Mouse (Mus musculus) CH12.LX (cell line): ENCODE results near the gene Slc25a44.

Experiments used
- CTCF ChIP-seq, 2 experiments: IDR thresholded peaks in 1 of 2; conservative IDR thresholded peaks in 1 of 2; 2 replicates each; pipeline ENCODE4 v1.5.1; 2011 to 2012; ENCODE audit warnings: low read depth in 2 of 2, low read length in 2 of 2, improper control_type of control experiment in 1 of 2, inconsistent platforms in 1 of 2, mild to moderate bottlenecking in 1 of 2, moderate library complexity in 1 of 2
- EP300 ChIP-seq: IDR thresholded peaks from 2 replicates; pipeline ENCODE4 v1.6.1; 2011; ENCODE audit warnings: low read length, improper control_type of control experiment
- JUND ChIP-seq: conservative IDR thresholded peaks from 2 replicates; pipeline ENCODE4 v1.6.1; 2011; ENCODE audit warnings: low read depth, low read length, improper control_type of control experiment
- POLR2A ChIP-seq: IDR thresholded peaks from 2 replicates; pipeline ENCODE4 v1.6.1; 2011; ENCODE audit warnings: low read depth, mild to moderate bottlenecking, improper control_type of control experiment, low read length
- POLR2AphosphoS2 ChIP-seq: IDR thresholded peaks from 2 replicates; pipeline ENCODE4 v1.6.1; 2011; ENCODE audit warnings: low read depth, low read length, improper control_type of control experiment
- USF1 ChIP-seq: IDR thresholded peaks from 2 replicates; pipeline ENCODE4 v1.6.1; 2014; ENCODE audit warnings: low read depth, mild to moderate bottlenecking, inconsistent platforms, low read length, improper control_type of control experiment
- ZC3H11A ChIP-seq: IDR thresholded peaks from 2 replicates; pipeline ENCODE4 v1.6.1; 2012; ENCODE audit warnings: low read depth, mild to moderate bottlenecking, inconsistent platforms, low read length, improper control_type of control experiment

DNA sequence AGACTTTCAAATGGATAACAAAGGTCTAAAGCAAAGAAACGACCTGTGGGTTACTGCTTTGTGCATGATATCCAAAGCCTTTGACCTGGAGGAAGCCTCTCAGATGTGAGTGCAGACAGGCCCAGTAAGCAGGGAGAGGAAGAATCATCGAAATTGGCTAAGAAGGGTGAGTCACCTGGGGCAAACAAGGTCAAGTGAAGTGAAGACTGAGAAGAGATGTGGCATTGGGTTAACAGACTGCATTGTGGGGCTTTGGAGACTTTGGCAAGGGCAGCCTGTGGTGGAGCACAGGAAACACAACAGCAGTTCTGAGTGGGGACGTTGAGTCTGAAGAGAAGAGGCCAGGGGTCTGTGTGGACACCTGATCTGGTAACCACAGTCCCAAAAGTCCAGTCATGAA is 39.5 kb upstream of the Slc25a44 start:
- TF ChIP-seq POLR2A, result no peak
- TF ChIP-seq ZC3H11A, result no peak
- no peak for TF ChIP-seq CTCF (conservative IDR thresholded peaks at IDR 0.05 in 1 of 2, IDR thresholded peaks at IDR 0.05 in 1 of 2; ENCODE audit: low read depth in 2 of 2, low read length in 2 of 2)
- no peak for TF ChIP-seq JUND
- no peak for TF ChIP-seq EP300
- no peak for TF ChIP-seq POLR2AphosphoS2
- no peak for TF ChIP-seq USF1
